Mouse (Mus musculus) thymus, postnatal 14 days (tissue): ENCODE data around the gene Fgf10.

ENCODE experiments used
- DNase-seq: peaks from one replicate; pipeline ENCODE4 v3.0.0; 2021

Fgf10 gene

GRCm38 (mm10) chr13:118718396-118718795, 48.8 kb downstream of the Fgf10 start:
- DNase-seq = no peak

- DNase-seq = no peak
Measured at GRCm38 (mm10) chr13:118721668-118722067, 52.1 kb downstream of the Fgf10 start.

- DNase-seq = no peak
Measured at GRCm38 (mm10) chr13:118731850-118732552, 62.4 kb downstream of the Fgf10 start.

- DNase-seq = no peak
Measured at GRCm38 (mm10) chr13:118739854-118740411, 70.3 kb downstream of the Fgf10 start.

- no peak for DNase-seq
Measured at GRCm38 (mm10) chr13:118742788-118743187, 73.2 kb downstream of the Fgf10 start.

- DNase-seq = no peak
Measured at GRCm38 (mm10) chr13:118744806-118745205, 75.2 kb downstream of the Fgf10 start.

GRCm38 (mm10) chr13:118746427-118746826, 76.8 kb downstream of the Fgf10 start:
- no peak for DNase-seq

GRCm38 (mm10) chr13:118754024-118754423, 84.4 kb downstream of the Fgf10 start:
- DNase-seq = no peak

- no peak for DNase-seq
Measured at GRCm38 (mm10) chr13:118759021-118759420, 89.4 kb downstream of the Fgf10 start.

- no peak for DNase-seq
Measured at GRCm38 (mm10) chr13:118762982-118763381, 93.4 kb downstream of the Fgf10 start.

- DNase-seq = no peak
Measured at GRCm38 (mm10) chr13:118772188-118772587, 102.6 kb downstream of the Fgf10 start.

GRCm38 (mm10) chr13:118775148-118775547, 105.6 kb downstream of the Fgf10 start:
- no peak for DNase-seq

- DNase-seq = no peak
Measured at GRCm38 (mm10) chr13:118779161-118779560, 109.6 kb downstream of the Fgf10 start.

GRCm38 (mm10) chr13:118791753-118792152, 122.2 kb downstream of the Fgf10 start:
- no peak for DNase-seq

- DNase-seq = no peak
Measured at GRCm38 (mm10) chr13:118792198-118792597, 122.6 kb downstream of the Fgf10 start.

GRCm38 (mm10) chr13:118800176-118800575, 130.6 kb downstream of the Fgf10 start:
- DNase-seq = no peak

GRCm38 (mm10) chr13:118806662-118807061, 137.1 kb downstream of the Fgf10 start:
- no peak for DNase-seq

- DNase-seq = no peak
Measured at GRCm38 (mm10) chr13:118819785-118820184, 150.2 kb downstream of the Fgf10 start.

- no peak for DNase-seq
Measured at GRCm38 (mm10) chr13:118823113-118823512, 153.5 kb downstream of the Fgf10 start.

GRCm38 (mm10) chr13:118825102-118825501, 155.5 kb downstream of the Fgf10 start:
- DNase-seq = no peak

- DNase-seq = no peak
Measured at GRCm38 (mm10) chr13:118828604-118829381, 159.2 kb downstream of the Fgf10 start.

GRCm38 (mm10) chr13:118834021-118834420, 164.4 kb downstream of the Fgf10 start:
- no peak for DNase-seq

GRCm38 (mm10) chr13:118835078-118835477, 165.5 kb downstream of the Fgf10 start:
- no peak for DNase-seq
